Mouse (Mus musculus) T-helper 2 cell (primary cell): ENCODE results near the gene Nucb1.
"Not testable (repeated sequence)": the region's sequence is repeated elsewhere in the genome, so short reads cannot be mapped to it uniquely, and the experiment has no call there.

Experiments
- in situ Hi-C: fragments of 300-600 bp; cut with MboI, MseI; formaldehyde crosslinking; loops from one replicate; pipeline ENCODE4 v1.15.1; 2025; ENCODE audit warnings: high pct_unique_total_duplicates

Gene Nucb1

GRCm38 (mm10) chr7:45462325-45462724, 47.9 kb downstream of the Nucb1 start:
- in situ Hi-C loops: no loop called here

- in situ Hi-C loops: no loop called here
Measured at GRCm38 (mm10) chr7:45461781-45462180, 48.4 kb downstream of the Nucb1 start.

GRCm38 (mm10) chr7:45461326-45461725, 48.9 kb downstream of the Nucb1 start:
- in situ Hi-C loops: no loop called here

- in situ Hi-C loops: no loop called here
Measured at GRCm38 (mm10) chr7:45460860-45461314, 49.3 kb downstream of the Nucb1 start.

GRCm38 (mm10) chr7:45460377-45460776, 49.8 kb downstream of the Nucb1 start:
- in situ Hi-C loops: no loop called here

GRCm38 (mm10) chr7:45459564-45460140, 50.6 kb downstream of the Nucb1 start, which contains the start of gene Ftl1:
TSS of gene Ftl1 (minus strand) at chr7:45459884.
- in situ Hi-C loops: not testable (repeated sequence)

- in situ Hi-C loops: no loop called here
Measured at GRCm38 (mm10) chr7:45458748-45459563, 51.2 kb downstream of the Nucb1 start.

- in situ Hi-C loops: no loop called here
Measured at GRCm38 (mm10) chr7:45457204-45458060, 52.8 kb downstream of the Nucb1 start.

GRCm38 (mm10) chr7:45456721-45457203, 53.4 kb downstream of the Nucb1 start:
- in situ Hi-C loops: no loop called here

- in situ Hi-C loops: no loop called here
Measured at GRCm38 (mm10) chr7:45455932-45456696, 54.1 kb downstream of the Nucb1 start.

GRCm38 (mm10) chr7:45454971-45455370, 55.2 kb downstream of the Nucb1 start:
- in situ Hi-C loops: no loop called here

GRCm38 (mm10) chr7:45451344-45451982, 58.7 kb downstream of the Nucb1 start:
- in situ Hi-C loops: no loop called here

GRCm38 (mm10) chr7:45449974-45450373, 60.2 kb downstream of the Nucb1 start:
- in situ Hi-C loops: no loop called here

GRCm38 (mm10) chr7:45447325-45447990, 62.7 kb downstream of the Nucb1 start:
- in situ Hi-C loops: no loop called here

- in situ Hi-C loops: no loop called here
Measured at GRCm38 (mm10) chr7:45446589-45446988, 63.6 kb downstream of the Nucb1 start.

- in situ Hi-C loops: no loop called here
Measured at GRCm38 (mm10) chr7:45443526-45444420, 66.4 kb downstream of the Nucb1 start.
